Mouse (Mus musculus) frontal cortex, adult (tissue): Measurements from ENCODE around the gene Tcf7l1.
"Not testable (repeated sequence)": the region's sequence is repeated elsewhere in the genome, so short reads cannot be mapped to it uniquely, and the experiment has no call there.

ENCODE experiments used
- ATAC-seq: cut with Nextera tagmentation; 2 replicates; pipeline ENCODE4 v1.9.2; 2017; ENCODE audit warnings: mild to moderate bottlenecking, moderate library complexity, mixed read lengths; ENCODE audit not compliant: low TSS enrichment

The Tcf7l1 gene

GRCm38 (mm10) chr6:72788892-72789699, at the start of gene Tcf7l1:
Gene Tcf7l1, minus strand, starts transcription at chr6:72789254.
- peak; percentile 91 for ATAC-seq

- no peak for ATAC-seq
These were observed 48.7 kb upstream of the Tcf7l1 start for GRCm38 (mm10) chr6:72837756-72838155.

GRCm38 (mm10) chr6:72834518-72834917, 45.5 kb upstream of the Tcf7l1 start:
- no peak for ATAC-seq

GRCm38 (mm10) chr6:72831858-72832257, 42.8 kb upstream of the Tcf7l1 start:
- no peak for ATAC-seq

- ATAC-seq: peak; percentile 57
These were observed 42.2 kb upstream of the Tcf7l1 start for GRCm38 (mm10) chr6:72831276-72831675.

GRCm38 (mm10) chr6:72828857-72829256, 39.8 kb upstream of the Tcf7l1 start:
- ATAC-seq: no peak

- not testable (repeated sequence) for ATAC-seq
These were observed 39.0 kb upstream of the Tcf7l1 start for GRCm38 (mm10) chr6:72828037-72828436.

- ATAC-seq: no peak
These were observed 36.7 kb upstream of the Tcf7l1 start for GRCm38 (mm10) chr6:72825762-72826161.

- peak; percentile 55; the same call in 1 of the 2 replicates for ATAC-seq
These were observed 36.1 kb upstream of the Tcf7l1 start for GRCm38 (mm10) chr6:72824971-72825737.

- ATAC-seq: no peak
These were observed 24.4 kb upstream of the Tcf7l1 start for GRCm38 (mm10) chr6:72813456-72813855.

GRCm38 (mm10) chr6:72810248-72810647, 21.2 kb upstream of the Tcf7l1 start:
- ATAC-seq: no peak

GRCm38 (mm10) chr6:72809522-72810149, 20.6 kb upstream of the Tcf7l1 start:
- no peak for ATAC-seq

- ATAC-seq: no peak
These were observed 19.3 kb upstream of the Tcf7l1 start for GRCm38 (mm10) chr6:72808342-72808741.

- ATAC-seq: no peak
These were observed 14.6 kb upstream of the Tcf7l1 start for GRCm38 (mm10) chr6:72803669-72804068.

- no peak for ATAC-seq
These were observed 13.1 kb upstream of the Tcf7l1 start for GRCm38 (mm10) chr6:72802119-72802518.

GRCm38 (mm10) chr6:72800641-72801040, 11.6 kb upstream of the Tcf7l1 start:
- ATAC-seq: no peak

GRCm38 (mm10) chr6:72797763-72798162, 8.7 kb upstream of the Tcf7l1 start:
- no peak for ATAC-seq

- no peak for ATAC-seq
These were observed 6.4 kb upstream of the Tcf7l1 start for GRCm38 (mm10) chr6:72795444-72795843.

GRCm38 (mm10) chr6:72794870-72795269, 5.8 kb upstream of the Tcf7l1 start:
- ATAC-seq: no peak

GRCm38 (mm10) chr6:72792641-72793040, 3.6 kb upstream of the Tcf7l1 start:
- no peak for ATAC-seq

GRCm38 (mm10) chr6:72787948-72788891, 834 bp downstream of the Tcf7l1 start:
- no peak for ATAC-seq
